Mouse (Mus musculus): ENCODE data around the gene Ttn. TPM values are rescaled to one million over a fixed set of nuclear protein-coding genes. Genes with fewer than 3 reads are reported as not detected.

Ttn gene
- polyA plus RNA-seq, 1 experiment from 2014 or later, result 0.22 TPM

- ATAC-seq, result no peak
- Histone ChIP-seq H3K27ac (ENCODE audit: low read length) (no peak overlapping the region), H3K9me3 (ENCODE audit: control insufficient read depth, low read length) (no peaks in the 10 kb centered on the region), H3K4me1 (replicated peaks; ENCODE audit: control insufficient read depth, insufficient read depth, low read length) (no peaks in the 10 kb centered on the region), H3K36me3 (ENCODE audit: control insufficient read depth, insufficient read depth) (no peaks in the 10 kb centered on the region), H3K4me2 (ENCODE audit: low read length) (no peak overlapping the region), H3K4me3 (replicated peaks; ENCODE audit: low read length) (no peak overlapping the region), H3K9ac (replicated peaks; ENCODE audit: low read depth, low read length) (no peak overlapping the region), H3K27me3 (replicated peaks; ENCODE audit: control insufficient read depth, insufficient read depth, low read length) (no peaks in the 10 kb centered on the region)
- WGBS, result 93% methylated on average over 4 of the region's 4 CpGs
These were observed 87.0 kb downstream of the Ttn start for GRCm38 (mm10) chr2:76895327-76895726.

GRCm38 (mm10) chr2:76888721-76889120 lies 93.6 kb downstream of the Ttn start:
- H3K9ac ChIP-seq (replicated peaks; ENCODE audit: low read depth, low read length), result no peak overlapping the region
- H3K36me3 ChIP-seq (ENCODE audit: control insufficient read depth, insufficient read depth), result no peaks in the 10 kb centered on the region
- H3K4me2 ChIP-seq (ENCODE audit: low read length), result no peak overlapping the region
- H3K9me3 ChIP-seq (ENCODE audit: control insufficient read depth, low read length), result no peaks in the 10 kb centered on the region
- WGBS, result 85% methylated on average over 7 of the region's 7 CpGs
- H3K27me3 ChIP-seq (replicated peaks; ENCODE audit: control insufficient read depth, insufficient read depth, low read length), result no peaks in the 10 kb centered on the region
- H3K27ac ChIP-seq (ENCODE audit: low read length), result no peak overlapping the region
- no peak for ATAC-seq
- H3K4me1 ChIP-seq (replicated peaks; ENCODE audit: control insufficient read depth, insufficient read depth, low read length), result no peaks in the 10 kb centered on the region
- H3K4me3 ChIP-seq (replicated peaks; ENCODE audit: low read length), result no peak overlapping the region

GRCm38 (mm10) chr2:76885855-76886254 lies 96.5 kb downstream of the Ttn start:
- Histone ChIP-seq H3K36me3 (ENCODE audit: control insufficient read depth, insufficient read depth) (no peaks in the 10 kb centered on the region), H3K9ac (replicated peaks; ENCODE audit: low read depth, low read length) (no peak overlapping the region), H3K9me3 (ENCODE audit: control insufficient read depth, low read length) (no peaks in the 10 kb centered on the region), H3K27ac (ENCODE audit: low read length) (no peak overlapping the region), H3K4me2 (ENCODE audit: low read length) (no peak overlapping the region), H3K4me1 (replicated peaks; ENCODE audit: control insufficient read depth, insufficient read depth, low read length) (no peaks in the 10 kb centered on the region), H3K4me3 (replicated peaks; ENCODE audit: low read length) (no peak overlapping the region), H3K27me3 (replicated peaks; ENCODE audit: control insufficient read depth, insufficient read depth, low read length) (no peaks in the 10 kb centered on the region)
- 87% methylated on average over 13 of the region's 13 CpGs for WGBS
- no peak for ATAC-seq

- no peaks in the 10 kb centered on the region for H3K36me3 ChIP-seq (ENCODE audit: control insufficient read depth, insufficient read depth)
- WGBS, result 93% methylated on average over 12 of the region's 12 CpGs
- no peak for ATAC-seq
- H3K4me2 ChIP-seq (ENCODE audit: low read length), result no peak overlapping the region
- no peak overlapping the region for H3K4me3 ChIP-seq (replicated peaks; ENCODE audit: low read length)
- H3K27me3 ChIP-seq (replicated peaks; ENCODE audit: control insufficient read depth, insufficient read depth, low read length), result no peaks in the 10 kb centered on the region
- H3K4me1 ChIP-seq (replicated peaks; ENCODE audit: control insufficient read depth, insufficient read depth, low read length), result no peaks in the 10 kb centered on the region
- H3K27ac ChIP-seq (ENCODE audit: low read length), result no peak overlapping the region
- H3K9me3 ChIP-seq (ENCODE audit: control insufficient read depth, low read length), result no peaks in the 10 kb centered on the region
- no peak overlapping the region for H3K9ac ChIP-seq (replicated peaks; ENCODE audit: low read depth, low read length)
These were observed 100.9 kb downstream of the Ttn start for GRCm38 (mm10) chr2:76881406-76881805.

GRCm38 (mm10) chr2:76875587-76875986 lies 106.8 kb downstream of the Ttn start:
- 94% methylated on average over 12 of the region's 12 CpGs for WGBS

GRCm38 (mm10) chr2:76866928-76867327 lies 115.4 kb downstream of the Ttn start:
- Histone ChIP-seq H3K9ac (replicated peaks; ENCODE audit: low read depth, low read length) (no peak overlapping the region), H3K9me3 (ENCODE audit: control insufficient read depth, low read length) (no peaks in the 10 kb centered on the region), H3K27me3 (replicated peaks; ENCODE audit: control insufficient read depth, insufficient read depth, low read length) (no peaks in the 10 kb centered on the region), H3K27ac (ENCODE audit: low read length) (no peak overlapping the region), H3K4me3 (replicated peaks; ENCODE audit: low read length) (no peak overlapping the region), H3K36me3 (ENCODE audit: control insufficient read depth, insufficient read depth) (no peaks in the 10 kb centered on the region), H3K4me1 (replicated peaks; ENCODE audit: control insufficient read depth, insufficient read depth, low read length) (no peaks in the 10 kb centered on the region), H3K4me2 (ENCODE audit: low read length) (no peak overlapping the region)
- 24% methylated on average over 4 of the region's 4 CpGs for WGBS
- no peak for ATAC-seq

More at GRCm38 (mm10) chr2:76875587-76875986, 106.8 kb downstream of the Ttn start:
- H3K36me3 ChIP-seq (ENCODE audit: control insufficient read depth, insufficient read depth), result no peaks in the 10 kb centered on the region
- H3K4me3 ChIP-seq (replicated peaks; ENCODE audit: low read length), result no peak overlapping the region
- no peak for ATAC-seq
- H3K9me3 ChIP-seq (ENCODE audit: control insufficient read depth, low read length), result no peaks in the 10 kb centered on the region
- H3K9ac ChIP-seq (replicated peaks; ENCODE audit: low read depth, low read length), result no peak overlapping the region
- no peak overlapping the region for H3K27ac ChIP-seq (ENCODE audit: low read length)
- no peak overlapping the region for H3K4me2 ChIP-seq (ENCODE audit: low read length)
- no peaks in the 10 kb centered on the region for H3K4me1 ChIP-seq (replicated peaks; ENCODE audit: control insufficient read depth, insufficient read depth, low read length)
- H3K27me3 ChIP-seq (replicated peaks; ENCODE audit: control insufficient read depth, insufficient read depth, low read length), result no peaks in the 10 kb centered on the region

- no peaks in the 10 kb centered on the region for H3K4me1 ChIP-seq (replicated peaks; ENCODE audit: control insufficient read depth, insufficient read depth, low read length)
- no peak overlapping the region for H3K4me2 ChIP-seq (ENCODE audit: low read length)
- no peak for ATAC-seq
- H3K27ac ChIP-seq (ENCODE audit: low read length), result no peak overlapping the region
- no peak overlapping the region for H3K4me3 ChIP-seq (replicated peaks; ENCODE audit: low read length)
- no peaks in the 10 kb centered on the region for H3K9me3 ChIP-seq (ENCODE audit: control insufficient read depth, low read length)
- H3K9ac ChIP-seq (replicated peaks; ENCODE audit: low read depth, low read length), result no peak overlapping the region
- H3K27me3 ChIP-seq (replicated peaks; ENCODE audit: control insufficient read depth, insufficient read depth, low read length), result no peaks in the 10 kb centered on the region
- WGBS, result 87% methylated on average over 2 of the region's 2 CpGs
- H3K36me3 ChIP-seq (ENCODE audit: control insufficient read depth, insufficient read depth), result no peaks in the 10 kb centered on the region
These were observed 116.8 kb downstream of the Ttn start for GRCm38 (mm10) chr2:76865497-76865896.

- H3K27ac ChIP-seq (ENCODE audit: low read length), result no peak overlapping the region
- no peak for ATAC-seq
These were observed 121.0 kb downstream of the Ttn start for GRCm38 (mm10) chr2:76861327-76861726.

GRCm38 (mm10) chr2:76850066-76850465 lies 132.3 kb downstream of the Ttn start:
- no peak for ATAC-seq
- WGBS, result 96% methylated on average over 4 of the region's 4 CpGs

More at GRCm38 (mm10) chr2:76861327-76861726, 121.0 kb downstream of the Ttn start:
- Histone ChIP-seq H3K9me3 (ENCODE audit: control insufficient read depth, low read length) (no peaks in the 10 kb centered on the region), H3K4me1 (replicated peaks; ENCODE audit: control insufficient read depth, insufficient read depth, low read length) (no peaks in the 10 kb centered on the region), H3K36me3 (ENCODE audit: control insufficient read depth, insufficient read depth) (no peaks in the 10 kb centered on the region), H3K9ac (replicated peaks; ENCODE audit: low read depth, low read length) (no peak overlapping the region), H3K4me3 (replicated peaks; ENCODE audit: low read length) (no peak overlapping the region), H3K4me2 (ENCODE audit: low read length) (no peak overlapping the region), H3K27me3 (replicated peaks; ENCODE audit: control insufficient read depth, insufficient read depth, low read length) (no peaks in the 10 kb centered on the region)

GRCm38 (mm10) chr2:76843162-76843561 lies 139.2 kb downstream of the Ttn start:
- no peak overlapping the region for H3K4me3 ChIP-seq (replicated peaks; ENCODE audit: low read length)
- H3K27ac ChIP-seq (ENCODE audit: low read length), result no peak overlapping the region
- no peaks in the 10 kb centered on the region for H3K9me3 ChIP-seq (ENCODE audit: control insufficient read depth, low read length)
- no peak overlapping the region for H3K4me2 ChIP-seq (ENCODE audit: low read length)
- no peak overlapping the region for H3K9ac ChIP-seq (replicated peaks; ENCODE audit: low read depth, low read length)
- 70% methylated on average over 1 of the region's 1 CpGs for WGBS
- H3K4me1 ChIP-seq (replicated peaks; ENCODE audit: control insufficient read depth, insufficient read depth, low read length), result no peaks in the 10 kb centered on the region
- no peak for ATAC-seq
- H3K36me3 ChIP-seq (ENCODE audit: control insufficient read depth, insufficient read depth), result no peaks in the 10 kb centered on the region
- no peaks in the 10 kb centered on the region for H3K27me3 ChIP-seq (replicated peaks; ENCODE audit: control insufficient read depth, insufficient read depth, low read length)

More at GRCm38 (mm10) chr2:76850066-76850465, 132.3 kb downstream of the Ttn start:
- Histone ChIP-seq H3K9me3 (ENCODE audit: control insufficient read depth, low read length) (no peaks in the 10 kb centered on the region), H3K4me2 (ENCODE audit: low read length) (no peak overlapping the region), H3K27ac (ENCODE audit: low read length) (no peak overlapping the region), H3K9ac (replicated peaks; ENCODE audit: low read depth, low read length) (no peak overlapping the region), H3K27me3 (replicated peaks; ENCODE audit: control insufficient read depth, insufficient read depth, low read length) (no peaks in the 10 kb centered on the region), H3K4me1 (replicated peaks; ENCODE audit: control insufficient read depth, insufficient read depth, low read length) (no peaks in the 10 kb centered on the region), H3K4me3 (replicated peaks; ENCODE audit: low read length) (no peak overlapping the region), H3K36me3 (ENCODE audit: control insufficient read depth, insufficient read depth) (no peaks in the 10 kb centered on the region)
